ENCODE assay signal across 8 mouse cellular contexts in the genomic region with DNA sequence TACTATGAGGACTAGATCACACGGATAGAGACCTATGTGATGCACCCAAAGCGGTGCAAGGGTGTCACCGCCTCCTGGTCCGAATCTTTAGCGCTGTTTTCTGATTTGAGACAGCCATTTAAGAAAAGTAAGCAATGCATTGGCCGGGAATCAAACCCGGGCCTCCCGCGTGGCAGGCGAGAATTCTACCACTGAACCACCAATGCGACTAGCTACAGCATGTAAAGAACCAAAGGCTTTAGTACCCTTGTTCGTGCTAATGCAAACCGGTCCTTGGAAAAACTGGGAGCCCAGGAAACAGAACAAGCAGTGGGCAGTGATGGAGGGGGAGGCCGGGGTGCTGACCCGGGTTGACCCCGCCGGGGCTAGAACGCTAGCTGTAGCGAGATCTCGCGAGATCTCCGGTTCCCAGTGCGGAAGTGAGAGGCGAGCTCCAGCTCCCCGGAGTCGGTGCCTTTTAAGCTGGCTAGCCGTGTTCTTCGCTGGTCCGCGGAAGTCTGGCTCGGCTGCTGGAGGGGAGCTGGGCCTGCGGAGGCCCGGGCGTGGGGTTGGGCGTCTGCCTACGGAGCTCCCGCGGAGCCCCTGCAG. TPM values are rescaled to one million over a fixed set of nuclear protein-coding genes. Genes with fewer than 3 reads are reported as not detected.
DNase-seq lines count a peak whose midpoint lies in the region; ATAC-seq lines count a peak whose summit lies in the region.

No protein-coding gene starts in this region.

- H3K9me3 ChIP-seq in embryonic facial prominence, embryonic 14.5 days (ENCODE audit: control insufficient read depth, low read length): no peaks in the 10 kb centered on the region
- no peaks in the 10 kb centered on the region for H3K9me3 ChIP-seq in limb, embryonic 12.5 days
- no peaks in the 10 kb centered on the region for H3K9me3 ChIP-seq in midbrain, embryonic 14.5 days (ENCODE audit: control insufficient read depth, low read length)

- H3K36me3 ChIP-seq in embryonic facial prominence, embryonic 14.5 days (ENCODE audit: control insufficient read depth, insufficient read depth, low read length): no peaks in the 10 kb centered on the region
- H3K36me3 ChIP-seq in limb, embryonic 12.5 days: no peaks in the 10 kb centered on the region
- H3K36me3 ChIP-seq in midbrain, embryonic 14.5 days (ENCODE audit: control insufficient read depth, insufficient read depth, low read length): no peaks in the 10 kb centered on the region

- peak overlapping the region; percentile 82 for H3K27ac ChIP-seq in embryonic facial prominence, embryonic 14.5 days (replicated peaks; ENCODE audit: low read depth, low read length)
- H3K27ac ChIP-seq in limb, embryonic 12.5 days: peak overlapping the region; percentile 94
- H3K27ac ChIP-seq in midbrain, embryonic 14.5 days (replicated peaks; ENCODE audit: low read depth, low read length): peak overlapping the region; percentile 94

- H3K4me2 ChIP-seq in embryonic facial prominence, embryonic 14.5 days (ENCODE audit: low read depth, low read length): peak overlapping the region; percentile 79
- peak overlapping the region; percentile 66 for H3K4me2 ChIP-seq in limb, embryonic 12.5 days
- H3K4me2 ChIP-seq in midbrain, embryonic 14.5 days (ENCODE audit: low read length): peak overlapping the region; percentile 68

- peak; percentile 90 for ATAC-seq in embryonic facial prominence, embryonic 14.5 days (ENCODE audit: low read depth)
- peak; percentile 83 for ATAC-seq in limb, embryonic 12.5 days (ENCODE audit: insufficient number of reproducible peaks, insufficient read depth, low FRiP score, low TSS enrichment, low read depth)
- ATAC-seq in midbrain, embryonic 14.5 days (ENCODE audit: low FRiP score, low TSS enrichment): peak; percentile 87

- peak overlapping the region; percentile 63 for H3K4me3 ChIP-seq in embryonic facial prominence, embryonic 14.5 days (ENCODE audit: low read depth, low read length)
- peak overlapping the region; percentile 61 for H3K4me3 ChIP-seq in limb, embryonic 12.5 days (replicated peaks)
- peak overlapping the region; percentile 64 for H3K4me3 ChIP-seq in midbrain, embryonic 14.5 days (replicated peaks; ENCODE audit: low read depth, low read length)

- DNase-seq in 3T3-L1 (ENCODE audit: low read depth, low spot score): peak; percentile 91
- DNase-seq in adrenal gland, postnatal 4 days (ENCODE audit: low spot score in 2 of 2): peak; percentile 78 to 83
- DNase-seq in embryonic facial prominence, embryonic 14.5 days (ENCODE audit: low spot score): peak; percentile 96
- DNase-seq in heart, adult 8-10 months (ENCODE audit: low spot score): peak; percentile 90
- DNase-seq in kidney, adult 8-10 months: peak; percentile 88 to 90
- DNase-seq in midbrain, embryonic 14.5 days: peak; percentile 95
- DNase-seq in spleen, adult 12 weeks (ENCODE audit: low spot score): peak; percentile 69

- peaks cover 9% of the 10 kb centered on the region for H3K4me1 ChIP-seq in embryonic facial prominence, embryonic 14.5 days (ENCODE audit: control insufficient read depth, insufficient read depth, low read length)
- no peaks in the 10 kb centered on the region for H3K4me1 ChIP-seq in limb, embryonic 12.5 days (replicated peaks)
- H3K4me1 ChIP-seq in midbrain, embryonic 14.5 days (ENCODE audit: control insufficient read depth, insufficient read depth, low read length): peaks cover 13% of the 10 kb centered on the region; the same call in 1 of the 2 replicates

- peak overlapping the region; percentile 76 for H3K9ac ChIP-seq in embryonic facial prominence, embryonic 14.5 days (ENCODE audit: low read depth, low read length)
- peak overlapping the region; percentile 70 for H3K9ac ChIP-seq in limb, embryonic 12.5 days (replicated peaks)
- H3K9ac ChIP-seq in midbrain, embryonic 14.5 days (replicated peaks; ENCODE audit: low read length): peak overlapping the region; percentile 84

- H3K27me3 ChIP-seq in embryonic facial prominence, embryonic 14.5 days (replicated peaks; ENCODE audit: control insufficient read depth, insufficient read depth, low read length): no peaks in the 10 kb centered on the region; the same call in 1 of the 2 replicates
- peaks cover 10% of the 10 kb centered on the region; the same call in 1 of the 2 replicates for H3K27me3 ChIP-seq in limb, embryonic 12.5 days
- H3K27me3 ChIP-seq in midbrain, embryonic 14.5 days (ENCODE audit: control insufficient read depth, insufficient read depth, low read length): no peaks in the 10 kb centered on the region

- 5% methylated on average over 33 of the region's 38 CpGs for WGBS in embryonic facial prominence, embryonic 14.5 days
- WGBS in limb, embryonic 12.5 days: 7% methylated on average over 38 of the region's 38 CpGs
- WGBS in midbrain, embryonic 14.5 days: 5% methylated on average over 38 of the region's 38 CpGs

RNA-seq across cellular contexts. Expression of gene Wnt10a, which starts 25.4 kb away (rescaled TPM):
- under 1 TPM; 0.23 to 0.50 TPM for total RNA-seq in adrenal gland, postnatal 4 days (2021)
- polyA plus RNA-seq in embryonic facial prominence, embryonic 14.5 days (2014; fragmentation: Nextera tagmentation; extraction: Ambion mirVana): 6.1 and 6.7 TPM in 2 replicates
- not detected for total RNA-seq in heart, adult 8-10 months (2022)
- 3.4 and 3.5 TPM in 2 replicates for polyA plus RNA-seq in limb, embryonic 12.5 days (2016; fragmentation: Nextera tagmentation; extraction: Ambion mirVana)
- 0.11 and 0.36 TPM in 2 replicates for polyA plus RNA-seq in midbrain, embryonic 14.5 days (2014; fragmentation: Nextera tagmentation; extraction: Ambion mirVana)

RNA-seq across cellular contexts. Expression of gene Cdk5r2, which starts 38.0 kb away (rescaled TPM):
- total RNA-seq in adrenal gland, postnatal 4 days (2021): 10 to 100 TPM in 1 of 2 experiments, 1 to 10 TPM in 1; 6.6 to 10.1 TPM
- polyA plus RNA-seq in embryonic facial prominence, embryonic 14.5 days (2014; fragmentation: Nextera tagmentation; extraction: Ambion mirVana): 0.60 and 0.79 TPM in 2 replicates
- total RNA-seq in heart, adult 8-10 months (2022): under 1 TPM in 1 of 4 experiments, not detected in 3; 0.09 TPM
- not detected in 2 replicates for polyA plus RNA-seq in limb, embryonic 12.5 days (2016; fragmentation: Nextera tagmentation; extraction: Ambion mirVana)
- 16.5 and 29.9 TPM in 2 replicates for polyA plus RNA-seq in midbrain, embryonic 14.5 days (2014; fragmentation: Nextera tagmentation; extraction: Ambion mirVana)

RNA-seq across cellular contexts. Expression of gene Wnt6, which starts 45.0 kb away (rescaled TPM):
- 1 to 10 TPM; 3.1 to 3.5 TPM for total RNA-seq in adrenal gland, postnatal 4 days (2021)
- 16.1 and 23.1 TPM in 2 replicates for polyA plus RNA-seq in embryonic facial prominence, embryonic 14.5 days (2014; fragmentation: Nextera tagmentation; extraction: Ambion mirVana)
- under 1 TPM; 0.16 to 0.69 (median 0.26) TPM for total RNA-seq in heart, adult 8-10 months (2022)
- 38.7 and 40.5 TPM in 2 replicates for polyA plus RNA-seq in limb, embryonic 12.5 days (2016; fragmentation: Nextera tagmentation; extraction: Ambion mirVana)
- 2.7 TPM in 1 of 2 replicates, not detected in the other for polyA plus RNA-seq in midbrain, embryonic 14.5 days (2014; fragmentation: Nextera tagmentation; extraction: Ambion mirVana)

Comparison
In these comparisons a context has a peak if more than half of its experiments do, and no peak if none do; other contexts are left out.
1. Peak in every context shown above with its lines: DNase-seq, ATAC-seq, H3K4me3 ChIP-seq and H3K27ac ChIP-seq.